Mouse (Mus musculus) adrenal gland, postnatal 25 days (tissue): ENCODE measurements around the gene Esam. TPM values are rescaled to one million over a fixed set of nuclear protein-coding genes. Genes with fewer than 3 reads are reported as not detected.

ENCODE experiments used
- DNase-seq: peaks from one replicate; pipeline ENCODE4 v3.0.0; 2021; ENCODE audit warnings: mixed read lengths
- total RNA-seq: library from RNA; stranded (reverse); gene quantifications from 2 replicates; pipeline ENCODE4 v1.2.3, GENCODE M21; 2021

Esam gene
- total RNA-seq, 1 experiment from 2014 or later, result 35.3 TPM

DNA sequence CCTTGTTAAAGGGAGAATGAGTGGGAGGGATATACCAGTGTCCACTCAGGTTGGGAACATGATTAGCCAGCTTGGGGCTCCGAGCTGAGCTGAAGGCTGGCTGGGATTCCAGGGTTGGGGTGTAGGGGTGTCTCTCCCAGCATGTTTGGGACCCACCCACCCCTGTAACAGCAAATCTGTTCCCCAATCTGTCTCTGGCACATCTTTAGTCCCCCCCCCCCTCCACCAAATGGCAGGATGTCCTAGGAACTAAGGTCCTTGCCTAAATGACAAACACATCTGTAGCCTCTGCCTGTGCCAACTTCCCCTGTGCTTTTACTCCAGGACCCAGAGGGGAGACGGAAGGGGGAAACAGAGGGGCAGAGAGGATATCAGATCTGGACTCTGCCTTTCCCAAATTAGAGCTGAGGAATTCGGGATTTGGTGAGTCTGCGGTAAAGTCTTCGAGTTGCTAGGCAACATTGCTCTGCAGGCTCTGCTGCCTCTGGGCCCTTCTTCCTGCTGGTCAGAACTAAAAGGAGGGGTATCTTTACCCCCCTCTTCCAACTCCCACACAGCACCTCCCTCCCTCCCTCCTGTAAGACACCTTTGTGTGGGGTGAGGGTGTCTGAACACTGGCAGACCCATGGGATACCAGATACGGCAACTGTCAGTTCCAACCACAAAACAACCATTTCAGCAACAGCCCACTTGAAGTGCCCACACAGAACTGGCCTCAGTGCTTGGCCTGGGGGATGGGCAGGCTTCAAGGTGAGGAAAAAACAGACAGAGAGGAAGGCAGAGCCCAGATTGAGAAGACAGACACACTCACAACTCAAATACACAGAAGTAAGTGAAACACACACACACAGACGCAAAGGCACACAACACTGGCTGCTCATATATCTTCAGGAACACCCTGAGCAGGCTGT lies 27.2 kb downstream of the Esam start, which contains the start of gene Siae:
TSS of gene Siae (plus strand) at position 861 of the 911 bp plus-strand sequence.
- DNase-seq, result no peak

- no peak for DNase-seq
Measured at GRCm38 (mm10) chr9:37556366-37556765, 28.5 kb downstream of the Esam start.

DNA sequence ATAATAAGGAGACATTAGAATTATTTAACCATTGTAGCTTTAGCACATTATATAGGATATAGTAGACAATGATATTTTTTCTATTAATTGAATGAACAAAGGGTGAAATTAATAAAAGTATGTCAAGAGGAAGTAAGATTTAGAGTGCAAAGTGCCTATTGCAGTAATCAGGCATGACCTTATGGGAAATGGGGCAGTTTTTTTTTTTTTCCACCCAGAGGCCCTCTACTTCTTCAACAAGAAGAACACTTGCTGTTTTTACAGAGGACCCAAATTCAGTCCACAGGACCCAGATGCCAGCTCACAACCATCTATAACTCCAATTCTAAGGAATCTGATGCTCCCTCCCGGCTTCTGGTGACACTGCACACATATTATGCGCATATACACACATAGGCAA lies 32.7 kb downstream of the Esam start:
- DNase-seq, result no peak

GRCm38 (mm10) chr9:37563805-37564204 lies 35.9 kb downstream of the Esam start:
- DNase-seq, result no peak

- no peak for DNase-seq
Measured at GRCm38 (mm10) chr9:37567019-37567418, 39.1 kb downstream of the Esam start.

- no peak for DNase-seq
Measured at GRCm38 (mm10) chr9:37567454-37567853, 39.6 kb downstream of the Esam start.

- peak; percentile 17 for DNase-seq
Measured at GRCm38 (mm10) chr9:37567892-37568604, 40.2 kb downstream of the Esam start.

- DNase-seq, result no peak
Measured at GRCm38 (mm10) chr9:37568605-37569214, 40.8 kb downstream of the Esam start.

DNA sequence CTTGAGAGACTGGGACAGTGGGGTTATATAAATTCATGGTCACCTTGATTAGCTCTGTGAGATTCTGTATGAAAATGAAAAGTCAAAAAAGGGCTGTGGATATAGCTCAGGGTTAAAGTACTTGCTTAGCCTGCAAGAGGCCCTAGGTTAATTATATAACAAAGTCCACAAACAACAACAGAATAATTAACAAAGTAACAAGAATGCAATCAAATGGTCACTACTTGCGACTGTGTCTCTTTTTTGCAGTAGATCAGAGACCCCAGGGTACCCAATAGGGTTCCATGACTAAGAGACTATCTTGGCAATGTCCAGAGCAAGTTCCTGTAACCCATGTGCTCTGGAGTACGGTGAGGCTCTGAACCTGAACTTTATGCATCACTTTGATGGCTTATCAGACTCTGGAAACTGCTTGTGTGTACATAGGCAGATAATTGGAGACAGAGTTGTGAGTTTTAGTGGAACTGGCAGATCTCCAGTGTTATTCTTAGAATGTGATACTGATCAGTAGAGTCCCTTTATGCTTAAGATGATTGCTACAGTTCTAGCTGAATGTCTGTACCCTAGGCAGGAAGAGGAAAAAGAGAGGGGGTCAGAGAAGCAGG lies 41.5 kb downstream of the Esam start:
- DNase-seq, result no peak

DNA sequence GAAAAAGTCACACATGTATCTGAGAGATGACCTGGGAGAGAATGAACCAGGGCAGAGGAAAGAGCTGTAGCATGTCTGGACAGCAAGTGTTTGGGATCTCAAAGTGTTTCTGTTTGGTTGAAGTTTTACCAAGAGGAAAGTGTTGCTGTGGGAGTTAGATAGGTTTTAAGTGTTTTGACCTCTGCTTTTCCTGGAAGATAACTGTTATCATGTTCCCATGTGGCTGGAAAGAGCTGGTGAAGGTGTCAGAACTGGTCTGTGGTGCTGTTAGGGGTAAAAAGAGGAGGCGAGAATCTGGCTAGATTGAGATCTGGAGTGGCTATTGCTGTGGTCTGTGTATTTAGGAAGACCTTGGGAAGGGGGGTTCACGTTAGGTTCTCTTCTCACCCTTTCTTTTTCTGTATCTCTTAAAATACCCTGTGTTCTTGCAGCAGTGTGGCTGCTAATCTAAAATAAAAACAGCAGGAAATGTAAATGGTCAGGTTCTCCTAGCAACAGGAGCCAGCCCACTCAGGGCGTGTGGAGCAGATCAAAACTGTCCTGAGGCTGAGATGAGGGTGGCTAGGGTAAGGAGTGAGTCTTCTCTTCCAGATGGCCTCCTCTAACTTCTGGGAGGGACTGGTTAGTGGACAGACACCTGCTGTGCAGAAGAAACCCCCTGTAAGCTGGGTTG lies 44.5 kb downstream of the Esam start:
- DNase-seq, result no peak

DNA sequence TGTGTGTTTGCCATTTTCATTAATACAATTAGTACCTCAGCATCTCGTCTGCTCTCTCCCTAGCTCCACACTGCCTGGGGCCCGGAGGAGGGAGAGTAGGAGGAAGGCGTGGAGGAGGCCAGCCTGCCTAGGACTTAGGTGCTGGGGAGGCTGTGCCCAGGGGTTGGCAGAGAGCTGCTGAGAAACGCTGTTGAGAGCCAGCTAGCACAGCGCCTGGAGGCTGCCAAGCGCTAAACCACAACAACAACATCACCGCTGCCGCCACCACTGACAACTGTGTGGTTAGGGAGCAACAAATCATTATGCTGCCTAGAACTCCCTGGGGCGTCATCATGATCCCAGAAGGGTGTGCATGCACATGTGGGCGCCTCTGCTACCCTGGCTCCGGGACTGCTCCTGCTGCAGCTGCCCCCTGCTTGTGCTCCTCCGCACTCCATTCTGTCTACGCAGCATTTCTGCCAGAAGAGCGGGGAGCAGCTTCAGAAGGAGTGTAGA lies 48.6 kb downstream of the Esam start:
- peak; percentile 24 for DNase-seq

DNA sequence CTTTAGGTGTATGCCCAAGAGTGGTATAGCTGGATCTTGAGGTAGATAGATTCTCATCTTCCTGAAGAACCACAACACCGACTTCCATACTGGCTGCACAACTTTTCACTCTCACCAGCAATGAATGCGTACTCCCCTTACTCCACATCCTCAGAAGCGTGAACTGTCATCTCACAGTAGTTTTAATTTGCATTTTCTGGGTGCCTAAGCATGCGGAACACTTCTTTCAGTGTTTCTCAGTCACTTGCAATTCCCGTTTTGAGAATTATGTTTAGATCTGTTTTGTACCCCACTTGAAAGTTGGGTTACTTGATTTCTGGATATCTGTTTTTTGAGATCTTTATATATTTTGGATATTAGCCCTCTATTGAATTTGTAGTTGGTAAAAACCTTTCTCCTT lies 55.7 kb downstream of the Esam start:
- DNase-seq, result no peak

- DNase-seq, result no peak
Measured at GRCm38 (mm10) chr9:37586718-37587117, 58.8 kb downstream of the Esam start.

Other genes with a start within 250 kb of the Esam start
- 3.9 and 4.6 TPM in 2 replicates for gene Ccdc15, start 179.6 kb upstream of the Esam start, total RNA-seq
- gene Hepacam, start 160.7 kb upstream of the Esam start, total RNA-seq, result 0.18 TPM in 1 of 2 replicates, not detected in the other
- 22.8 and 32.7 TPM in 2 replicates for gene Robo4, start 126.2 kb upstream of the Esam start, total RNA-seq
- gene Robo3, start 94.8 kb upstream of the Esam start, total RNA-seq, result 0.70 and 1.8 TPM in 2 replicates
- 26.8 and 28.7 TPM in 2 replicates for gene Msantd2, start 38.8 kb upstream of the Esam start, total RNA-seq
- gene Vsig2, start 11.2 kb downstream of the Esam start, total RNA-seq, result 4.8 and 5.8 TPM in 2 replicates
- 0.86 and 1.4 TPM in 2 replicates for gene Nrgn, start 24.8 kb downstream of the Esam start, total RNA-seq
- 15.7 and 18.8 TPM in 2 replicates for gene Siae, start 27.6 kb downstream of the Esam start, total RNA-seq
- gene Spa17, start 85.6 kb downstream of the Esam start, total RNA-seq, result 4.2 and 4.8 TPM in 2 replicates
- gene Tbrg1, start 129.2 kb downstream of the Esam start, total RNA-seq, result 85.1 and 90.9 TPM in 2 replicates
- 0.15 TPM in 1 of 2 replicates, not detected in the other for gene Panx3, start 141.2 kb downstream of the Esam start, total RNA-seq
- gene Olfr160, start 188.2 kb downstream of the Esam start, total RNA-seq, result not detected in 2 replicates
- gene Olfr874, start 217.0 kb downstream of the Esam start, total RNA-seq, result not detected in 2 replicates
- not detected in 2 replicates for gene Olfr875, start 243.8 kb downstream of the Esam start, total RNA-seq